Mouse (Mus musculus) brain, embryonic 18.5 days (tissue): ENCODE measurements around the gene Arhgef5.
"Not testable (repeated sequence)": the region's sequence is repeated elsewhere in the genome, so short reads cannot be mapped to it uniquely, and the experiment has no call there.

Experiments used
- DNase-seq: peaks from one replicate; pipeline ENCODE4 v3.0.0-alpha.2; 2012; ENCODE audit warnings: low read depth, low spot score

Arhgef5 gene

DNA sequence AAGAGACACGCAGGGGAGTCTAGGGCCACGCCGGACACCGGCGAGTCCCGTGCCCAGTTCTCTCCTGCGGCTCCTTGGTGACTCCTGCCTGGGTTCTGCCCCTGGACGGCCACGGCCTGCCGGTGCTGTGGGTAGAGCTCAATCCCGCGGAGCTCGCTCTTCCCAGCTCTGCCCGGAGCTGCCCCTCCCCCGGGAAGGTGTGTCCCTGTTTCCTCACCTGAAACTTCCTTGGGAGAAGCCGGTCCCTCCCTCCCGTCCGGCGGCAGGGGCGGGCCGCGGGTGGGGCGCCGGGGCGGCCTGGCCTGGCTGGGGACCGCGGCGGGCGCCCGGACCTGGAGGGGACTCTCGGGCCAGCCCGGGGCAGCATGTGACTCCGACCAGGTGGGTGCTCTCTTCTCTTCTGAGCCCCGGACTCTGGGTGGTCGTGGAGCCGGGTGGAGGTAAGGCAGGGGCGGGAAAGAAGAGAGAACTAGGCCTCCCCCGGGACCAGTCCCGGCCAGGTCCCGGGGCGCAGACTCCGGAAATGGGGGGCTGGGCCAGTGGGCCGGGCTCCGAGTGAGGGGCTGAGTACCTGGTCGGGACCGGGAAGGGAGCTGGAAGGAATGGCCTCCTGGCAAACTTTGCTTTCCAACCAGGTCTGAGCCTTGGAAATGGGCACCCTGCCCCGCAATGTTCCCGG is at the start of gene Arhgef5:
TSS of gene Arhgef5 (plus strand) at position 220 of the 679 bp plus-strand sequence.
- no peak for DNase-seq

- not testable (repeated sequence) for DNase-seq
Observed at GRCm38 (mm10) chr6:43231255-43231654, 34.1 kb upstream of the Arhgef5 start, which contains the start of gene Olfr47. Gene Olfr47, plus strand, starts transcription at chr6:43231529.

DNA sequence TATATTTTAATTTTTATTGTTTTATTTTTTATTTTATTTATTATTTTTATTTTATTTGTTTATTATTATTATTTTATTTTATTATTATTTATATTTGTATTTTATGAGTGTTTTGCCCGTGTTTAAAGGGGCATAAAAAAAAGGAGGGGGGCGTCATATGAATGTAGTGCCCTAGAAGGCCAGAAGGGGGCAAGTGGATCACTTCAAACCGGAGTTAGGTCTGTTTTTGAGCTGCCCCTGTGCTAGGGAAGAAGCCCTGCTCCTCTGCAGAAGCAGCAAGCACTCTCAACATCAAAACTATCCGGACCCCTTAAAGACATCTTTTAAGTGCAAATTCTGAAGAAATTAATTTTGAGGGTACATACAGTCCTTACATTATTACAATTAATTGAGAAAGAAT is 23.3 kb upstream of the Arhgef5 start:
- no peak for DNase-seq

GRCm38 (mm10) chr6:43247396-43247795 is 18.0 kb upstream of the Arhgef5 start:
- no peak for DNase-seq

DNA sequence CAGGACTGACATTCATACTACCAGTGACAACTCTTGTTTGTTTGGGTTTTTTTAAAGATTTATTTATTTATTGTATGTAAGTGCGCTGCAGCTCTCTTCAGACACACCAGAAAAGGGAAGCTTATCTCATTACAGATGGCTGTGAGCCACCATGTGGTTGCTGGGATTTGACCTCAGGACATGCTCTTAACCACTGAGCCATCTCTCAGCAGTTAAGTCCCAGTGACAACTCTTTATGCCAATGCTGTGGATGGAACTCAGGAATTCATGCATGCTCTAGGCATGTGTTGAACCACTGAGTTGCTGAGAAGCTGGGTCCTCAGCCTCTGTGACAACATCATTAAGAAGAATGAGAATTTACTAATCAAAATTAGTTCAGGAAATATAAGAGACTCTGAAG is 12.4 kb upstream of the Arhgef5 start:
- no peak for DNase-seq

DNA sequence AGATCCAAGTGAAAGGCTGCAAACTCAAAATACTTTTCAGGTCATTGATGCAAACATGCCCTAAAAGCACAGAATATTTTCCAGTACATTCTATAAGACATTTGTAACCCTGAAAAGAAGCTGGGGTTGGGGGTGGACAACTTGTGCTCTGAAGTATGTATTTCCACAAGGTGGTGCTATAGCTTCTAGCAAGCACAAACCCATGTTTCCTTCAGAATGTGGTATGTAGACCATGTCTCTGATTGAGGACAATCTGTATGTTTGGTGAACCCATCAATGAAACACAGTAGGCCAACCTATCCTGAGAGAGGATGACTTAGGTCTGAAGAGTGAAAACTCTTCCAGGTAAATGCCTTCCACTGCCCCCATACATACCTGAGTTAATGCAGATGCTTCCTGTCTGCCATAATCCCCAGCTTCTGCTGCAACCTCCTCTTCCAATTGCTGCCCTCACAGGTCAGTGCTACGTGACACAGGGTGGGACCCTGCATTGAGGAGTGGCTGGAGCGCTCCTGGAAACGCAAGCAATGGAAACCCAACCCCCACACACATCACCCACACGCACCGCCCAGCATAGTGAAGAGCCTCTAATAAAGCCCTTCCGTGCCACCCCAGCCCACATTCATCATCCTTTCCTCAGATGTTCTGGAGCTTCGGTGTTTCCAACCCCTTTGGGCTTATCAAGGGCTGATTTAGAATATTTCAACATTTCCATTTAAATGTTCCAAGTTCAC is 11.0 kb upstream of the Arhgef5 start:
- DNase-seq = no peak

GRCm38 (mm10) chr6:43260756-43261155 is 4.6 kb upstream of the Arhgef5 start:
- DNase-seq = no peak

DNA sequence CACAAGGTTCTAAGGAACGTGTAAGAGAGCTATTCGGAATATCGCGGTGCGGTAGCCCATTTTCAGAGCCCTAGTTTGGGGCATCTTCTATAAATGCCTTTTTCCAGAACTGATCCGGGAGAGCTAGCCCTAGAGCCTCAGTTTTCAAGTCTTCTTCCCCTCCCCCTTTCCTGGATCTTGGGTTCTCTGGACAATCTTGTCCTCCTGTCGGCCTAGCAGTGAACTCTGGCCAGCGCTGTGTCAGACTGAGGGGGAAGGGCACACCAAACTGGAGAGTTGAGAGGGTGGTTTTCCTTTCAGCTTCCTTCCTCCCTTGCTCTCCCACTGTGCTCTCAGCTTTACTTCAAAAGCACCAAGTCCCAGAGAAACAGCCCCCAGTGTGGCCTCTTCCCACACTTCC is 974 bp downstream of the Arhgef5 start:
- no peak for DNase-seq

DNA sequence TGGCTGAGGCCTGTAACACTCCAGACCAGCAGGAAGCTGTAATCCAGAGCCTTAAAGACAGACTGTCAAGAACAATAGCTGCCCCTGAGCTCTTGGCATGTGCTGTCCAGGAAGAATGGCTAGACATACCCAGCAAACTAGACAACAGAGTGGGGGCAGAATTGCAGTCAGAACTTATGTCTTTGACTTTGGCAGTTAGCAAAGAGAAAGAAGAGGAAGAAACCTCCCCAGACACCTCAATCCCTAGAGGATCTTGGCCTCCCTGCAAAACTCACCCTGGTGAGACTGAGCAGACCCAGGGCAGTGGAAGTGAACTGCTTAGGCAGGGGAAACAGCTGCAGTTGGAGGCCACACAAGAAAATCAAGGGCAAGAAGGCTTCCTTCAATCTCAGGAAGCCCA is 7.2 kb downstream of the Arhgef5 start:
- DNase-seq = no peak

DNA sequence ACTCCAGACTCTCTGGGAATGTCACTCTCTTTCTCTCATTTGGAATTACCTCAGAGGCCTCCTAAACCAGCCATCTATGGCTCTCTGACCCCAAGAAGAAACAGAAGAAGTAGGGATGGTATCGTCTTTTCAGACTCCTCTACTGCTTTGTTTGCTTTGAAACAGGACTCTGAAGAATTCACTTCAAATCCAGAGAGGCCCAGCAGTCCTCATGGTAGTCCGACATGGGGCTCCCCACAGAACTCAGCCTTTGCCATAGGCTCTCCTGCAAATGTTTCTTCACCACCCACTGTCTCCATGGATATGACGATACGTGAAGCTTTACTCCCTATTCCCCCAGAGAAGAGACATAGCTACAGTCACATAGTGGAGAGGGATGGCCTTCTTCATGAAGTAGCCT is 8.7 kb downstream of the Arhgef5 start:
- DNase-seq = no peak

DNA sequence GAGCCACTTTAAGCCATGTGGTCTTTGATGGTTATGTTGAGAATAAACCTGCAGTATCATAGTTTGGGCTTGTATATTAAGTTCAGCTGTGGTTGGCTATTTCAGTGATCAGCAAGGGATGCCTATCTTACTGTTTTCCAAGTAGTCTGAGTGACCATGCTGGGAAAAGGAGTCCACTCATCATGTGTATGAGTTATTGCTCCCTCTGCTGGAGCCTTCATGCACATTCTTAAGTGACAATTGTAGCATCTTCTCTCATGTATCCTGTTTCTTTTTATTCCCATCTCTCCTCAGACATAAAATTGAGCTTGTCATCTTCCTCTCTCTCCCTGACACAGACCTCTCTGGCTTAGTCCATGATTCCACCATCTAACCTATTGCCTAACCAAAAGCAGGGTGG is 12.9 kb downstream of the Arhgef5 start:
- DNase-seq = no peak

DNA sequence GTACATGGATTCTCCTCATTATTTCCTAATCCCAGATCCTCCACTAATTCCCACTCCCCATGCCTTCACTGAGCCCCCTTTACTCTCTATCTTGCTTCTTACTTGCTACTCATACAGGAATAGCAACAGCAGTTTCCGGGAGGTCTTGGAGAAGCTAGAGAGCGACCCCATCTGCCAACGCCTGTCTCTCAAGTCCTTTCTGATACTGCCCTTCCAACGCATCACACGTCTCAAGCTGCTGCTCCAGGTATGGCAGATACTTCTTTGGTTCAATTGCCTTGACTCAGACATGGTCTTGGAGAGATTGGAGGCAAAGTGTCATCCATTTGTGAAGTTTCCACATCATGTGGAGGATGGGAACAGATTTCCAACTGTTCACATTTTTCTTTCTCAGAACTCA is 15.1 kb downstream of the Arhgef5 start:
- no peak for DNase-seq

DNA sequence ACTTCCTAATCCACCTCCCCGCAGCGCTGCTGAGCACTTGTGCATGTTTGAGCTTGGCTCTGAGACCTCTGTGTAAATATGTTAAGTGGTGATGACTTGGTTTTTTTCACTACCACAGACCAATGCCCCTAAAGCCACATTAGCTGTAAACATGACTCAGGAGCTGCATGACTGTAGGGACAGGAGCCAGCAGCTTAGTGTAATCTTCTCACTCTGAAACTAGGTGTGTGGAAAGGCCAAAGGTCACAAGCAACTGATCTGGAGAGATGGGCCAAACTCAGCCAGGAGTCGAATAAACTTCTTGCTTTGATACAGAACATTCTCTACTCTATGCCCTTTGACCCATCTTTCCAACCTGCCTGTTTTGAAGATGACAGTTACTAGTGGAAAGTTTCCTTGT is 26.7 kb downstream of the Arhgef5 start:
- no peak for DNase-seq

DNA sequence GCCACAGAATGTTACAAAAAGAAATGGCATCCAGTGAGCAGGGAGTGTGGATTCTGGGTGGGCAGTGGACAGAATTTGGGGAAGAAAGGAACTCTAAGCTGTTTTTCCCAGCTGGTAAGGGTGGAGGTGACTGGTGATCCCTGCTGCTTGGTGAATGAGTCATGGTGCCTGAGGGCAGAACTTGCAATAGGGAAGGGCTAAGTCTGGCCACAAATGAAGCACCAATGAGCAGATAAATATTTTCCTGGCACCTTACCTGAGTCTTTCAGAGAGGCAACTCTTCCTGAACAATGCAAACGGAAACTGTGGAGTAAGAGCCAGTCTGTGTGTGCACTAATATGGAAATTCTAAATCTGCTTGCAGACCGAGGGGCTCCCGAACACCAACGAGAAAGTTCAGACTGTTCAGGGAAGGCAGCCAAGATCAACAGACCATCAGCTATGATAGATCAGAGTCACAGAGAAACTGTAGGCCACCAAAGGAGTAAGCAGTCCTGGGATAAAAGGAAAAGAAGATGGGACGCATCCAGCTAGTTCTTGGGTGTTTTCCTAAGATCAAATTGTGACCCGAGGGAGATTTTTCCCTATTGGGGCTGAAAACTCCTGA is 27.2 kb downstream of the Arhgef5 start:
- no peak for DNase-seq

DNA sequence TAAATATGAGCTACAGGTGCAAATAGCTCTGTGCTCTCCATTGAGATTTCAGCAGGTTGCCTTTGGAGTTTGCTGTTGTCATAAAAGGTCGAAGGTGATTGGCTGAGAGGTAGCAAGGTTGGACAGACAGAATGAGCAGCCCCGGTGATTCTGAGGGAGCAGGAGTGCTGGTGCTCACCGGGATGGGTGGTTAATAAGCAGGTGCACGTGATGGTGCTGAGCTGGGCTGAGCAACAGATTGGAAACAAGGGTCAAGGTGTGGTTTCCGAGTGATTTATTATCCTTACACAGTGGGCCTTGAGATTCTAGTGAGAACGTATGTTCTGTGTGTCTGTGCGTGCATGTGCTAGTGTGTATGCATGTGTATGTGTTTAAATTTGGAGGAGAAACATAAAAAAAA is 27.8 kb downstream of the Arhgef5 start:
- no peak for DNase-seq

GRCm38 (mm10) chr6:43295908-43296307 is 30.5 kb downstream of the Arhgef5 start:
- DNase-seq = no peak

GRCm38 (mm10) chr6:43296798-43297507 is 31.6 kb downstream of the Arhgef5 start:
- peak; percentile 52 for DNase-seq

DNA sequence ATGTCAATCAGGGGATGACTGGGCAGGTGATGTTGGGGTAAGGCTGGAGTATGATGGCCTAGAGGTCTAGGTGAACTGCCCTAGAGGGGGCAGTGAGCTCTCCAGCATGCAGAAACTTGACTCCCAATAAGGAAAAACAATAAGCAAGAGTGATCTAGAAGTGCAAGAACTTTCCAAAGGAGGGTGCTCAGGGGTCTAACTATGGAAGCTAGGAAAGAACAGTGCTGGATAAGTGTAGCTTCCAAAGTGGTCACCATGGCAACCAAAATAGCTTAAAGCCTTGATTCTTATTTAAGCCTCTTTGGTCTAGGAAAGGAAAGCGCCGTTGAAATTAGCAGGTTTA is 32.1 kb downstream of the Arhgef5 start:
- peak; percentile 42 for DNase-seq

GRCm38 (mm10) chr6:43309454-43309853 is 44.1 kb downstream of the Arhgef5 start, which contains the start of gene Nobox:
Gene Nobox, minus strand, starts transcription at chr6:43309554.
- DNase-seq = no peak

DNA sequence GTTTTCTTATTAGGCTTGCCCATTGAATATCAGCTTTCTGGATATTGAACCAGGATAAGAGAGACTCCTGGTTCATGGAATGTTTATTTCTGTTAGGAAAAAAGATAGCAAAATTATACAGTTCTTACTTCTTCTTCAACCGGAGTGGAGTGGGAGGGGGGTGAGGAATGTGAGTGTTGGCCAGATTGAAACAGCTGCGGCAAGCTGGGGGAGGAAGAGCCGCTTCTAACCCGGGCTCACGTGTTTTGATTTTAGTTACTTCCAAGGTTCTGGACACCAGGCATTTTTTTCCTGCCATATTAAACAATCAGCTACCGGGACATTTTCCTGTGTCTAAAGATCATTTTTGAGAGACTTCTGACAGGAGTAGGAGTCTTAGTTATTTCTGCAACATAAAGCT is 44.7 kb downstream of the Arhgef5 start:
- no peak for DNase-seq

DNA sequence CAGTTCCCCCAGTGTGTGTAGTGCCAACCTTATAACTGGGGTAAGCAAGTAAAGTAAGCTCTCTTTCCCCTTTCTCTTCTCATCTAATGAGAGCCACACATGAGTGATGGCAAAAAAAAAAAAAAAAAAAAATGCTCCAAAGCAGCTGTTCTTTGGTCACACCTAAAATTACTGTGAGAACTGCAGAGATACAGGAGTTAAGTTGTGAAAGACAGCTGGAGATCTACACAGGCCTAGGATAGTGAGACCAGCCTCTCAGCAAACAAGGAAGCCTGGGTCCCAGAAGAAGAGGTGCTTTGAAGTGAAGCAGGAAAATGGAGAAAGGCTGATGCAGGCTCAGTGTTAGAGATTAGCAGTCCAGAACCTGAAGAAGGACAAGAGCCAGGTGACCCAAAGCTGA is 47.2 kb downstream of the Arhgef5 start:
- DNase-seq = no peak

DNA sequence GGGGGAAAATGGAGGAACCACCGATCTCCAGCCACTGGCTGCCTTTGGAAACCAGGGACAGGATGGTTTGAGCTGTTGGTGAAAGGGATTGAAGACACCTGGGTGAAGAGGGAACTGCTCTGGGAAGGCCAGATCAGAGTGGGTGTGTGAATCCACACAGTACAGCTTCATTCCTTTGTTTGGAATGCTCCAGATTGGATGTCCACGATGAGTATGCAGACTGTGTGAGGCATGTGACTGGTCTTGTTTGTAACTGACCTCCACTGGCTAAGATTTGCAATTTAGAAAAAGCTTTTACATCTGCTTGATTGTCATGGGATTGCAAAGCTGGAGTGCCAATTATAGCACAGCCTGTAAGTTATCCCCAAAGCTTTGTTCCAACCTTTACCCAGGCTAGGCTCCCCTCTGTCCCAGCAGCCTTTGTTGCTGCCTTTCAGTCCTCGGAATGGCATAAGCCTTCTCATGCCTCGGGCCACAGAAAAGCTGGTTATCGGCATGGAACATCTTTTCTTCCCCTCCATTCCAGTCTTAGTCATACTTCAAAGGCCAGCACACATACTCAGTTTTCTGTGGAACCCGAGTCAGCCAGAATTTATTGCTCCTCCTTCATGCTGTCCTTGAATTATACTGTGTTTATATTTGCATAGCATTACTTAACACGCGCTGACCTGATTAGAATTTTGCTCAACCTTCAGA is 47.7 kb downstream of the Arhgef5 start:
- no peak for DNase-seq
